Mouse (Mus musculus) central nervous system, embryonic 14 days (tissue): ENCODE data around the gene Osbp. TPM values are rescaled to one million over a fixed set of nuclear protein-coding genes. Genes with fewer than 3 reads are reported as not detected.

ENCODE experiments used
- polyA plus RNA-seq: library from polyadenylated mRNA; depleted of rRNA; stranded (reverse); fragments of >200 nt; gene quantifications from 2 replicates; pipeline ENCODE4 v1.2.3, GENCODE M21; 2012; rRNA removed

The Osbp gene
- polyA plus RNA-seq: 34.8 and 35.5 TPM in 2 replicates

GRCm38 (mm10) chr19:11965023-11965942 lies at the start of gene Osbp:
Osbp (plus strand) TSS chr19:11965941.

DNA sequence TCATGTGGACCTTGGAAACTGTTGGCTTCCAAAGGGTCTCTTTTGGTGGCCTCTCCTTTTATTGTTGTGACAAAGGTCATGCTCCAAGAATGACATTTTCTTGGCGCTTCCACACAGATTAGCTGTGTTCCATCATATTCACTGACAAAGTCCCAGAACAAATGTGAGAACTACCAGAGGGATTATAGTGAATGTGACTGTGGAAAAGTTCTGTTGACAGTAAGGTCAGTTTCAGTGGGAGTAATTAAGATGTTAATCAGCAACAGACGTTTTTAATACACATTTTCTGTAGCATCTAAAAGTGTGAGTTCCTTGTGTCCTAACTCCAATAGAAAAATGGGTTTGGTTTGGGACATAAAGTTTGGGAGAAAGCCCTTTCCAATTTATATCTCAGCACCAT lies 75.5 kb downstream of the Osbp start, which contains the start of gene Olfr1423:
Gene Olfr1423 (minus strand): TSS at position 101 of the 400 bp plus-strand sequence.

Other genes with a start within 250 kb of the Osbp start
- gene Gif, start 218.4 kb upstream of the Osbp start, polyA plus RNA-seq: not detected in 2 replicates
- gene Mrpl16, start 195.6 kb upstream of the Osbp start, polyA plus RNA-seq: 32.7 and 34.8 TPM in 2 replicates
- gene Stx3, start 146.5 kb upstream of the Osbp start, polyA plus RNA-seq: 27.9 and 31.0 TPM in 2 replicates
- not detected in 2 replicates for gene Olfr1417, start 126.7 kb upstream of the Osbp start, polyA plus RNA-seq
- not detected in 2 replicates for gene Olfr1418, start 104.9 kb upstream of the Osbp start, polyA plus RNA-seq
- 0.06 TPM in 1 of 2 replicates, not detected in the other for gene Olfr1419, start 90.8 kb upstream of the Osbp start, polyA plus RNA-seq
- gene Olfr1420, start 79.4 kb upstream of the Osbp start, polyA plus RNA-seq: not detected in 2 replicates
- 31.4 and 33.7 TPM in 2 replicates for gene Patl1, start 53.5 kb upstream of the Osbp start, polyA plus RNA-seq
- not detected in 2 replicates for gene Olfr1423, start 75.4 kb downstream of the Osbp start, polyA plus RNA-seq
- gene Olfr1424, start 96.7 kb downstream of the Osbp start, polyA plus RNA-seq: not detected in 2 replicates
- gene Olfr1425, start 111.8 kb downstream of the Osbp start, polyA plus RNA-seq: not detected in 2 replicates
- not detected in 2 replicates for gene Olfr1426, start 126.1 kb downstream of the Osbp start, polyA plus RNA-seq
- gene Olfr1427, start 137.4 kb downstream of the Osbp start, polyA plus RNA-seq: not detected in 2 replicates
- not detected in 2 replicates for gene Olfr1428, start 150.0 kb downstream of the Osbp start, polyA plus RNA-seq
- not detected in 2 replicates for gene Olfr76, start 157.3 kb downstream of the Osbp start, polyA plus RNA-seq
- gene Olfr1555-ps1, start 204.2 kb downstream of the Osbp start, polyA plus RNA-seq: not detected in 2 replicates
- gene Olfr1431, start 234.7 kb downstream of the Osbp start, polyA plus RNA-seq: not detected in 2 replicates